Mouse (Mus musculus): ENCODE measurements around the gene Gpr171. TPM values are rescaled to one million over a fixed set of nuclear protein-coding genes. Genes with fewer than 3 reads are reported as not detected.

Gpr171 gene
- 0.21 and 1.0 TPM in 2 replicates for polyA plus RNA-seq (2012; rRNA removed; ENCODE audit: low replicate concordance)

DNA sequence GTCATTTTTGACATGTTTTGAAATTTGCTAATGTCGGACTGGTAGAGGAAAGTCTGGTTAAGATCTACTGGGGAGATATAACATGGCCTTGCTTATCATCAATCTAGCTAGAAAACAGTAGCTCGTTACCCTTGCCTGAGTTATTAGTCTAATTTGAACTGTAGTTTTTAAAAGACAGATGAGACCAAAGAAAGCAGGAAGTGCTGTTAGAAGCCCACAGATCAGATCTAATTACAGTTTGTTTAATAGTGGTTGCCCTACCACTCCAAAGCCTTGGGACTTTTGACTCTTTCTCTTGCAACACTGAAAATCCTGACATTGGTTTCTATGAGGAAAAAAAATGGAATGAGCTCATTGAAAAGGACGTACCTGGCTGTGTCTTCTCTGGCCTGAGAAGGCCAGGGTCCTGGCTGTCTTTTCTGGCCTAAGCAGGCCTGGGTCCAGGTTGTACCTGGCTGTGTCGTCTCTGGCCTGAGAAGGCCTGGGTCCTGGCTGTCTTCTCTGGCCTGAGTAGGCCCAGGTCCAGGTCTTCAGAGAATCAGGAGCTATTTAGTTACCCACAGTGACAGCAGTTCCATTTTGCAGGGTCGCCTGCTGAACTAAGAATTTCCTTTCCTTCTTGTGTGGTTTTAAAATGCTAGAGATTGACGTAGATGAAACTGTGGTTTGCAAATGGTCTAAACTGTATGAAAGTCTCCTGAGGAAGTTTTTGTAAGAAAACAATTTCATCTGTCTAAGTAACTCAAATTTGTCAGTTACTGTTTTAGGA lies at the start of gene Gpr171:
Gene Gpr171, minus strand, starts transcription at position 604 of the 769 bp plus-strand sequence.

Other genes starting within 250 kb of the Gpr171 start
- gene Clrn1, start 216.5 kb downstream of the Gpr171 start, polyA plus RNA-seq (2012; rRNA removed; ENCODE audit: low replicate concordance): 0.06 and 0.07 TPM in 2 replicates
- gene Med12l, start 96.0 kb downstream of the Gpr171 start, polyA plus RNA-seq (2012; rRNA removed; ENCODE audit: low replicate concordance): 3.0 and 3.2 TPM in 2 replicates
- gene P2ry14, start 51.8 kb upstream of the Gpr171 start, polyA plus RNA-seq (2012; rRNA removed; ENCODE audit: low replicate concordance): 3.1 and 99.7 TPM in 2 replicates
- not detected in 2 replicates for gene Gpr87, start 93.3 kb upstream of the Gpr171 start, polyA plus RNA-seq (2012; rRNA removed; ENCODE audit: low replicate concordance)
- 1.1 and 3.8 TPM in 2 replicates for gene P2ry13, start 109.1 kb upstream of the Gpr171 start, polyA plus RNA-seq (2012; rRNA removed; ENCODE audit: low replicate concordance)
- gene P2ry12, start 161.1 kb upstream of the Gpr171 start, polyA plus RNA-seq (2012; rRNA removed; ENCODE audit: low replicate concordance): 4.2 and 7.3 TPM in 2 replicates
- 2.9 and 17.7 TPM in 2 replicates for gene Igsf10, start 242.6 kb upstream of the Gpr171 start, polyA plus RNA-seq (2012; rRNA removed; ENCODE audit: low replicate concordance)

Measured in subcutaneous adipose tissue, adult 2 months (tissue).